Mouse (Mus musculus) small intestine, adult 2 months (tissue): Measurements from ENCODE around the gene Mrvi1.

Source experiments
- CTCF ChIP-seq: fragments of 200-500 bp; IDR thresholded peaks from 2 replicates; pipeline ENCODE4 v1.5.1; 2012; ENCODE audit warnings: low read depth, mild to moderate bottlenecking, control low read depth, inconsistent platforms, low read length, moderate library complexity, mixed read lengths; ENCODE audit not compliant: insufficient replicate concordance, insufficient read length; ENCODE audit errors: extremely low read depth
- POLR2A ChIP-seq: fragments of 200-500 bp; IDR thresholded peaks from 2 replicates; pipeline ENCODE4 v1.6.1; 2012; ENCODE audit warnings: low read depth, mild to moderate bottlenecking, control low read depth, inconsistent platforms, low read length, moderate library complexity

- TF ChIP-seq CTCF (no peak), POLR2A (no peak)
These were observed 160.6 kb downstream of the Mrvi1 start for GRCm38 (mm10) chr7:110821653-110822052.
